Mouse (Mus musculus) lung, embryonic 16.5 days (tissue): Measurements from ENCODE around the gene Gm49425. TPM values are rescaled to one million over a fixed set of nuclear protein-coding genes. Genes with fewer than 3 reads are reported as not detected.

Experiments used
- ATAC-seq: fragments of 200-750 bp; cut with Nextera tagmentation; 2 replicates; pipeline ENCODE4 v1.8.0; 2017; ENCODE audit warnings: low read depth, mild to moderate bottlenecking, moderate library complexity
- H3K27ac ChIP-seq: fragments of 300-500 bp; sonication (generic); 2 replicates; pipeline ENCODE4 v1.5.1; 2014; ENCODE audit warnings: mild to moderate bottlenecking, control low read depth, low read length
- H3K27me3 ChIP-seq: fragments of 300-500 bp; sonication (generic); 2 replicates; pipeline ENCODE4 v1.6.1; 2014; ENCODE audit warnings: low read depth, low read length, mixed read lengths; ENCODE audit not compliant: control insufficient read depth, insufficient read depth
- H3K36me3 ChIP-seq: fragments of 300-500 bp; sonication (generic); 2 replicates; pipeline ENCODE4 v1.6.1; 2014; ENCODE audit warnings: low read length; ENCODE audit not compliant: control insufficient read depth, insufficient read depth
- H3K4me1 ChIP-seq: fragments of 300-500 bp; sonication (generic); replicated peaks from 2 replicates; pipeline ENCODE4 v1.6.1; 2014; ENCODE audit warnings: low read length, mixed read lengths; ENCODE audit not compliant: control insufficient read depth, insufficient read depth
- H3K4me2 ChIP-seq: fragments of 300-500 bp; sonication (generic); 2 replicates; pipeline ENCODE4 v1.6.1; 2014; ENCODE audit warnings: low read depth, low read length, control low read depth
- H3K4me3 ChIP-seq: fragments of 300-500 bp; sonication (generic); 2 replicates; pipeline ENCODE4 v1.5.1; 2014; ENCODE audit warnings: mild to moderate bottlenecking, low read length, control low read depth
- H3K9ac ChIP-seq: fragments of 300-500 bp; sonication (generic); 2 replicates; pipeline ENCODE4 v1.6.1; 2014; ENCODE audit warnings: low read length, control low read depth
- H3K9me3 ChIP-seq: fragments of 300-500 bp; sonication (generic); 2 replicates; pipeline ENCODE4 v1.6.1; 2016; ENCODE audit warnings: low read length; ENCODE audit not compliant: control insufficient read depth
- WGBS: fragments of 180-500 bp; shearing (Covaris S2); extraction: QIAGEN DNeasy Blood & Tissue Kit; methylation state at CpG from one replicate; pipeline ENCODE4 v1.1.7; 2014; 5-methylcytosine and 5-hydroxymethylcytosine counted together
- polyA plus RNA-seq: library from polyadenylated mRNA; unstranded; fragments of >200 nt; fragmentation: Nextera tagmentation; extraction: Ambion mirVana; gene quantifications from 2 replicates; pipeline ENCODE4 v1.2.1, GENCODE M21; 2015

Gm49425 gene
- polyA plus RNA-seq, 1 experiment from 2014 or later, result not detected

DNA sequence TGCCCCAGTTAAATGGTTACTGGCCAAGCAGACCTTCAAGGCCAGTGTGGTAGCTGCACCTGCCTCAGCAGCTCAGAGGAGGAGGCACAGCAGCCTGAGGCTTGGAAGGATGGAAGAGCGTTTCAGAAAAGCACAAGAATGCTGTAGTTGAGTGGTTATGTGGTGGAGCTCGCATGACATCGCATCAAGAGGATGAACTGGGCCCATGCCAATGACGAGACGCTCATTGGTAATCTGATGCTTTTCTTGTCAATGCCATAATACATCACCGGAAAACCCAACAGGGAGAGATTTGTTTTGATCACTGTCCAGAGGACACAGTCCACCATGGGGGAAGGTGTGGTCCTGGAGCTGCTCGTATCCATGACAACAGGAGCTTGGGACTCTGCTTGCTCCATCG is 21.8 kb downstream of the Gm49425 start:
- Histone ChIP-seq H3K9me3 (no peaks in the 10 kb centered on the region), H3K36me3 (no peaks in the 10 kb centered on the region), H3K9ac (no peak overlapping the region), H3K4me2 (no peak overlapping the region), H3K27me3 (no peaks in the 10 kb centered on the region), H3K4me3 (no peak overlapping the region), H3K4me1 (peaks cover 6% of the 10 kb centered on the region; the same call in 1 of the 2 replicates), H3K27ac (no peak overlapping the region)
- no peak for ATAC-seq
- WGBS, result 65% methylated on average over 8 of the region's 8 CpGs

DNA sequence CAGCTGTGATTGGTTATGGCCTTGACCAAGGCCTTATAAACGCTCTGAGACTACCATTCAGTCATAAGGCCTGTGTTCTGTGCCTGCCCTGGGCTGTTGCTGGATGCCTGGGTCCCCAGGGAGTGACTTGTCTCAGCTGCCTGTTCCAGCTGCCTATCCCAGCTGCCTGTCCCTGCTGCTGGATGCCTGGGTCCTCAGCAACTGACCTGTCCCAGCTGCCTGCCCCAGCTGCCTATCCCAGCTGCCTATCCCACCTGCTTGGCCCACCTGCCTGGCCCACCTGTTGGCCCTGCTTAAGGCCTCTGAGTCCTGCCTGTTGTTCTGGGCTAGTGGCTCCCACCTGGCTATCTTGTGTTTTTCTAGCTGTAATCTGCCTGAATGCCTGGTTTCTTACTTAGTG is 22.9 kb downstream of the Gm49425 start:
- Histone ChIP-seq H3K9me3 (no peaks in the 10 kb centered on the region), H3K4me2 (no peak overlapping the region), H3K36me3 (no peaks in the 10 kb centered on the region), H3K9ac (no peak overlapping the region), H3K27ac (no peak overlapping the region), H3K27me3 (no peaks in the 10 kb centered on the region), H3K4me3 (no peak overlapping the region), H3K4me1 (peaks cover 6% of the 10 kb centered on the region; the same call in 1 of the 2 replicates)
- no peak for ATAC-seq
- 57% methylated on average over 1 of the region's 1 CpGs for WGBS

DNA sequence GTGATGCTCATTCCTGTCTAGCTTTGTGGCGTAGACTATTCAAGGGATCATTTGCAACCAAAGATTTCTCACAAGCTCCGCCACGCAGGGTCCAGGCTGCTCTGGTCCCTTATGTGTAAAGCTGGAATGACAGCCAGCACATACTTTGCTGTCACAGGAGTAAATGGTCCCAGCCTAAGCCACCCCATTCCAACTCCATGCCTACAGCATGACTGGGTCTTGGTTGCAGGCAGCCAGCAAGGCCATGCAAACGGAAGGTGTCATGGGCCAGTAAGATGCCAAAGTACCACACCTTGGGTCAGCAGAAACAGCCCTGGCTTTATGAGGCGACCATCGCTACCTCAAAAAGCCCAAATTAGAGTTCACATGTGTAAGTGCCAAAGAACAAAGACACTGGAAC is 23.3 kb downstream of the Gm49425 start:
- Histone ChIP-seq H3K4me3 (no peak overlapping the region), H3K27ac (no peak overlapping the region), H3K4me2 (no peak overlapping the region), H3K9ac (no peak overlapping the region), H3K9me3 (no peaks in the 10 kb centered on the region), H3K36me3 (no peaks in the 10 kb centered on the region), H3K27me3 (no peaks in the 10 kb centered on the region), H3K4me1 (peaks cover 6% of the 10 kb centered on the region; the same call in 1 of the 2 replicates)
- WGBS, result 90% methylated on average over 6 of the region's 6 CpGs
- no peak for ATAC-seq

DNA sequence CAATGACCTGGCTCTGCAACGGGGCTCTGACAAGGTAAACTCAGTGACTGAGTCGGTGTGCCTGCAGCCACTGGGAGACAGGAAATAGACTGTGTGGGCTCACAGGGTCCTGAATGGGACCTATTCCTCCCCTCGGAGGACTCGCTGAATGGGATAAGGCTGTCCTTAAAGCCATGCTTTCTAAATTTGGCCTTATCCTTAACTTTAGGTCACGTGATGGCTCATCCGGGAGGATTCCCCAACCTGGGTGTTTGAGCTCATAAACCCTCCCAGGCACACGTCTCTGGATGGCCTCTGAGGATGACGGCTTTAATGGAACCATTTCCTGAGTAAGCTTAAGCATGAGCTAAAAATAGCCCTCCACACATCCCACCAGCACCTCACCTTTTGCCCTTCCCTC is 24.3 kb downstream of the Gm49425 start:
- no peaks in the 10 kb centered on the region for H3K27me3 ChIP-seq
- ATAC-seq, result no peak
- no peak overlapping the region for H3K4me3 ChIP-seq
- H3K9me3 ChIP-seq, result no peaks in the 10 kb centered on the region
- no peak overlapping the region for H3K4me2 ChIP-seq
- H3K36me3 ChIP-seq, result no peaks in the 10 kb centered on the region
- no peak overlapping the region for H3K9ac ChIP-seq
- H3K27ac ChIP-seq, result no peak overlapping the region
- peaks cover 6% of the 10 kb centered on the region; the same call in 1 of the 2 replicates for H3K4me1 ChIP-seq
- 36% methylated on average over 8 of the region's 8 CpGs for WGBS

DNA sequence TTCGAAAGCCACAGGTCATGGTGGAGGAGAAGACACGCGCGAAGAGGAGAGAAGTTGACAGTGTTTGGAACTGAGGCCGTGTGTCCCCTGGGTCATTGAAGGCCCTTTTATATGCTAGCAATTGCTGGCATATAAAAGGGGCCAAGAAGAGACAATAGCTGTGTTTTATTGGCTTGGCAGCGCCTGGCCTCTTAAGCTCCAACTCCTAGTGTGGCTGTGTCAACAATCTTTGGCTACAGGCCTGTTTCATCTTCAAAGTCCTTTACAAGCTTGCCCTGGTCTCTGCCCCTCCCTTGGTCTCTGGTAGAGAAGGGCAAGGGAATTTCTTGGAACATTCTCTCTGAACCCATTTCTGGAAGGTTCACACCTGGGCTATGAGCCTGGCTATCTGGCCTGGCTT is 25.6 kb downstream of the Gm49425 start, which contains the start of gene Krt83:
Gene Krt83, minus strand, starts transcription at position 82 of the 400 bp plus-strand sequence.
- 60% methylated on average over 6 of the region's 6 CpGs for WGBS
- Histone ChIP-seq H3K4me3 (no peak within 1 kb of the TSS), H3K27ac (no peak within 1 kb of the TSS), H3K4me2 (no peak within 1 kb of the TSS), H3K27me3 (no peaks in the 10 kb centered on the region), H3K36me3 (no peaks in the 10 kb centered on the region), H3K9ac (no peak within 1 kb of the TSS), H3K4me1 (peaks cover 6% of the 10 kb centered on the region; the same call in 1 of the 2 replicates), H3K9me3 (no peaks in the 10 kb centered on the region)
- ATAC-seq, result peak; percentile 41; the same call in 1 of the 2 replicates

DNA sequence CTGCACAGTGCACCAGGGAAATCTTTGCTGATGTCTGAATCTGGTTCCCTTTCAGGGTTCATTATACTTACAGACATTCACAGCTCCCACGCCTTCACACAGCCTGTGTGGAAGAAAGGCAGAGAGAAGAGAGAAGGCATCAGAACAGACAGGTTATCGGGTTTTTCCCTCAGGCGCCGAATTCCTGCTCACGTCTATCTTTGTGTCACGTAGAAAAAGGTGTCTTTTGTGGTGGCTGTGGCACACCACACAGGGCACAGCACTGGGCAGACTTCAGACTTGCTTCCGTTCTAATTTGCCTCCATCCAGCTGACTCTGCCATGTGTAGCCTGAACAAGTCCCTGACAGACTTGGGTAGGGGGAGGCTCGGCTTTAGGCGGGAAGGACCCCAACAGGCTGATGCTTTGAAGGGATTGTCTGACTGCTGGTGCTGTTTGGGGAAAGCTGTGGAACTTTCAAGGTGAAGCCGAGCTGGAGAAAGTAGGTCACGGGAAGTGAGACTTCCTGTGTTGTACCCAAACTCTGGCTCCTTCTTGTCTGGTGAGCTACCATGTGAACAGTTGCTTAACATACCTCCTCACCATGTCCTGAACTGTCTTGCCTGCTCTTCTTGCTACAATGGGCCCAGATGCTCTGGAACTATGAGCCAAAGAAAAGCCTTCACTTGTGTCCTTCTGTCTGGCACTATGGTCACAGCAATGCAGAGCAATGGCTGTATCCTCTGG is 31.0 kb downstream of the Gm49425 start:
- 70% methylated on average over 11 of the region's 11 CpGs for WGBS
- Histone ChIP-seq H3K4me3 (no peak overlapping the region), H3K4me1 (no peaks in the 10 kb centered on the region)

DNA sequence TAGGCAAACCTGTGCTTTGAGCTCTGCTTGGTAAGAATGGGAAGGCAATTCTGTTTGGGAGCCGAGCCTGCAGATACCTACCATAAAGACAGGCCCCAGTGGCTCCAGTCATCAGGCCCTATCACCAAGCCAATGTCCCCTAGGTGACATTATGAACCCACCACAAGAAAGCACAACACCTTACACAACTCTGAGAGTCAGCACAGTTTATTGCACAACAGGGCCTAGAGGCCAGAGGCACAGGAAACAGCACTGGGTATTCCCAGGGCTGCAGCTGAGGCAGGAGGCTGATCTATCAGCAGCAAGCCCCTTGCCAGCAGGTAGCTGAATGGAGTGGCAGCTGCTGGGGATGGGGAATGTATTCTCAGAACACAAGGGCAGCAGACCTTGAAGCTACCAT is 32.1 kb downstream of the Gm49425 start:
- WGBS, result 80% methylated on average over 1 of the region's 1 CpGs
- Histone ChIP-seq H3K27ac (no peak overlapping the region), H3K4me3 (no peak overlapping the region), H3K9ac (no peak overlapping the region), H3K36me3 (no peaks in the 10 kb centered on the region), H3K27me3 (no peaks in the 10 kb centered on the region), H3K4me2 (no peak overlapping the region), H3K9me3 (no peaks in the 10 kb centered on the region), H3K4me1 (no peaks in the 10 kb centered on the region)
- ATAC-seq, result no peak

More for the DNA sequence above, 31.0 kb downstream of the Gm49425 start:
- Histone ChIP-seq H3K9me3 (no peaks in the 10 kb centered on the region), H3K27me3 (no peaks in the 10 kb centered on the region), H3K36me3 (no peaks in the 10 kb centered on the region), H3K27ac (no peak overlapping the region), H3K9ac (no peak overlapping the region), H3K4me2 (no peak overlapping the region)
- ATAC-seq, result no peak

DNA sequence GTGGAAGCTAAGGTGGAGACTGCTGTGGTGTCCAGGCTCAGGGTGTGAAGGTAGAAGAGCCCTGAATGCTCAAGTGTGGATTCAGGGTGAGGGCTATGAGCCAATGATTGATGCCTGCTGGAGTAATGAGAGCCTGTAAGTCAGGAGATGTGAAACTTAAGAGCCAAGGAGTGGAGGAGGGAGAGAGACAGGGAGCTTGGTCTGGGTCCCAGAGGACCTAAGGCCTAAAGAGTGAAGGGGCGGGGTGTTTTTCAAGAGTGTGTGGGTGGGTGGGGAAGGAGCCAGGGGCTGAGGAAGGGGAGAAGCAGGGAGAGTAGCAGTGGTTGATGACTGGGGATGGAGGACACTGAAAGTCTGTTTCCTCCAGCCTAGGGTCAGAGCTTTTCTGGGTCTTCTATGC is 33.4 kb downstream of the Gm49425 start:
- Histone ChIP-seq H3K9me3 (no peaks in the 10 kb centered on the region), H3K9ac (no peak overlapping the region), H3K4me1 (peaks cover 7% of the 10 kb centered on the region; the same call in 1 of the 2 replicates), H3K4me3 (no peak overlapping the region), H3K4me2 (no peak overlapping the region), H3K27ac (no peak overlapping the region), H3K36me3 (no peaks in the 10 kb centered on the region), H3K27me3 (peaks cover 6% of the 10 kb centered on the region)
- no peak for ATAC-seq
- WGBS, result 33% methylated on average over 1 of the region's 1 CpGs

DNA sequence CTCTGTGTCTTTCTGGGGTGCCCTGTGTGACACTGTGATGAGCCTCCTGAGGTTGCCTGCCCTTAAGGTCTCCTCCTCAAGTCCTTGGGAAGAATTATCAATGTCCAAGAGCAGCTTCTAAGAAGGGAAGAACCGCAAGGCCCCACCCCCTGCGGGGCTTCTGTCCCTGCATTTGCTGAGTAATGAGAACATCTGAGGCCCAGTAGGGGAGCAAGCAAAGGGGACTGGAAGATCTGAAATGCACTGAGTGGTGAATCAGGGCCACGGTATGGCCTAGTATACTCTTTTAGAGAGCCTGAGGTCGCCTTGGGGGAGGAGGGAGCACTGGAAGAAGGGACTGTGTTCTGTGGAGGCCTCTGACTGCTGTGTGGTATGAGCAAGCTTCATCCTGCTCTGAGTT is 35.0 kb downstream of the Gm49425 start:
- Histone ChIP-seq H3K4me3 (no peak overlapping the region), H3K4me2 (no peak overlapping the region), H3K27me3 (peaks cover 6% of the 10 kb centered on the region), H3K9ac (no peak overlapping the region), H3K36me3 (no peaks in the 10 kb centered on the region), H3K9me3 (no peaks in the 10 kb centered on the region), H3K27ac (no peak overlapping the region), H3K4me1 (peaks cover 7% of the 10 kb centered on the region; the same call in 1 of the 2 replicates)
- ATAC-seq, result no peak
- 20% methylated on average over 4 of the region's 4 CpGs for WGBS
